ENCODE assay signal across 8 mouse cellular contexts in the genomic region with DNA sequence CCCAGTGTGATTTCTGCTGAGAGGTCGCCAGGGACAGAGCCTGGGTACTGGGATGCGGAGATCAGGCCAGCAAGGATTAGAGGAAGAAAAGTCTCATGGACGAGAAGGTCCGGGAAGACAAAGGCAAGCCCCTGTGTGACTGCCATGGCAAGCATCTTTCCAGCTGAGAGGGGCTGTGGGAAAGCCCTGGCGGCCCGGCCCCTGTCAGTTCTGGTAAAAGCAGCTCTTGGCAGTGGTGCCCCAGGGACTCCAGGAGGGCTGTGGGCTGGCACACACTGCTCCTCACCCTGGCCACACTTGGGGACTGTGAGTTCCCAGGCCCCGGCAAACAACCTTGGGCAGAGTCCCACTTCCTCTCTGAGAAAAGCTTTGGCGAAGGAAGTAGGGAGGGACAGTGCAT.
DNase-seq lines count a peak whose midpoint lies in the region; ATAC-seq and TF ChIP-seq lines count a peak whose summit lies in the region.

No protein-coding gene starts in this region.

- ATAC-seq in midbrain, postnatal 0 days (ENCODE audit: low FRiP score), result peak; percentile 90
- ATAC-seq in erythroid progenitor cell, adult 5-6 weeks (replicated peaks; ENCODE audit: low FRiP score, poor library complexity, severe bottlenecking), result no peak

- TF ChIP-seq CTCF in layer of hippocampus, adult 2 months (conservative IDR thresholded peaks at IDR 0.05), result peak; percentile 32
- no peak for TF ChIP-seq CTCF in midbrain, postnatal 0 days (IDR thresholded peaks at IDR 0.05)

- no peaks in the 10 kb centered on the region for H3K36me3 ChIP-seq in midbrain, postnatal 0 days (ENCODE audit: insufficient read depth, low read length)

- peak; percentile 95 for DNase-seq in heart, adult 11 months
- DNase-seq in heart, postnatal 25 days (ENCODE audit: low spot score), result no peak
- DNase-seq in cerebellum, adult 9-11 months, result peak; percentile 66
- peak; percentile 52 to 82 for DNase-seq in layer of hippocampus, adult 2 months (ENCODE audit: low spot score in 2 of 2)
- DNase-seq in midbrain, postnatal 0 days (ENCODE audit: low spot score), result peak; percentile 91
- DNase-seq in thymus, postnatal 25 days, result no peak
- DNase-seq in spleen, adult 18-20 months, result no peak

- intact Hi-C loops in heart, postnatal 25 days (cut with DNase I), result loop anchor here (5.0 kb wide), 2 partner anchors 57 to 298 kb away; no protein-coding TSS in a partner anchor

- H3K27ac ChIP-seq in layer of hippocampus, adult 2 months, result peak overlapping the region; percentile 83
- H3K27ac ChIP-seq in midbrain, postnatal 0 days (ENCODE audit: low read depth, low read length), result peak overlapping the region; percentile 63; the same call in 1 of the 2 replicates

- H3K27me3 ChIP-seq in midbrain, postnatal 0 days (ENCODE audit: insufficient read depth, low read length), result no peaks in the 10 kb centered on the region

- no peak overlapping the region for H3K4me3 ChIP-seq in layer of hippocampus, adult 2 months
- no peak overlapping the region for H3K4me3 ChIP-seq in midbrain, postnatal 0 days (ENCODE audit: low read depth, low read length)

- 35% methylated on average over 8 of the region's 8 CpGs for WGBS in midbrain, postnatal 0 days

- no peak overlapping the region for H3K9ac ChIP-seq in midbrain, postnatal 0 days (replicated peaks; ENCODE audit: low read length, poor library complexity, severe bottlenecking)

- no peaks in the 10 kb centered on the region for H3K9me3 ChIP-seq in midbrain, postnatal 0 days (ENCODE audit: low read length)

- no peak overlapping the region for H3K4me2 ChIP-seq in midbrain, postnatal 0 days (ENCODE audit: low read depth, low read length, poor library complexity, severe bottlenecking)

- peaks cover 8% of the 10 kb centered on the region for H3K4me1 ChIP-seq in midbrain, postnatal 0 days (ENCODE audit: insufficient read depth, low read length)

Comparison
In these comparisons a context has a peak if more than half of its experiments do, and no peak if none do; other contexts are left out.
1. DNase-seq: peak in heart, adult 11 months (single experiment), cerebellum, adult 9-11 months (single experiment), layer of hippocampus, adult 2 months (2 of 2) and midbrain, postnatal 0 days (single experiment); none in heart, postnatal 25 days (single experiment), thymus, postnatal 25 days (single experiment) and spleen, adult 18-20 months (0 of 2).